Mouse (Mus musculus) brown adipose tissue, adult 24 weeks (tissue): Measurements from ENCODE around the gene Olfr211. TPM values are rescaled to one million over a fixed set of nuclear protein-coding genes. Genes with fewer than 3 reads are reported as not detected.
"Not testable (repeated sequence)": the region's sequence is repeated elsewhere in the genome, so short reads cannot be mapped to it uniquely, and the experiment has no call there.

Experiments
- H3K27ac ChIP-seq: fragments of 200-500 bp; replicated peaks from 2 replicates; pipeline ENCODE4 v1.5.1; 2012; ENCODE audit warnings: low read depth, mild to moderate bottlenecking, low read length
- H3K4me1 ChIP-seq: fragments of 200-500 bp; 2 replicates; pipeline ENCODE4 v1.6.1; 2012; ENCODE audit warnings: low read length, mixed read lengths; ENCODE audit not compliant: control insufficient read depth, insufficient read depth, insufficient read length
- H3K4me3 ChIP-seq: fragments of 200-500 bp; 2 replicates; pipeline ENCODE4 v1.5.1; 2012; ENCODE audit warnings: low read depth, mild to moderate bottlenecking, low read length, moderate library complexity; ENCODE audit not compliant: insufficient read depth
- polyA plus RNA-seq: library from polyadenylated mRNA; stranded (reverse); fragments of >200 nt; gene quantifications from 2 replicates; pipeline ENCODE4 v1.2.4, GENCODE M21; 2012; ENCODE audit not compliant: missing spikeins, insufficient read depth, insufficient read length

The Olfr211 gene
- polyA plus RNA-seq = not detected in 2 replicates

- Histone ChIP-seq H3K4me3 (no peak within 1 kb of the TSS), H3K27ac (no peak within 1 kb of the TSS), H3K4me1 (no peaks in the 10 kb centered on the region)
These were observed at the start of gene Olfr211 for GRCm38 (mm10) chr6:116488791-116489190. Gene Olfr211 (plus strand): TSS chr6:116489091.

- Histone ChIP-seq H3K4me3 (no peak overlapping the region), H3K27ac (no peak overlapping the region), H3K4me1 (no peaks in the 10 kb centered on the region)
These were observed 49.4 kb upstream of the Olfr211 start for GRCm38 (mm10) chr6:116439531-116439930.

GRCm38 (mm10) chr6:116440447-116440846 lies 48.4 kb upstream of the Olfr211 start:
- Histone ChIP-seq H3K4me3 (no peak overlapping the region), H3K27ac (no peak overlapping the region)

GRCm38 (mm10) chr6:116440849-116441248 lies 48.0 kb upstream of the Olfr211 start:
- Histone ChIP-seq H3K4me3 (no peak overlapping the region), H3K27ac (no peak overlapping the region), H3K4me1 (no peaks in the 10 kb centered on the region)

More at GRCm38 (mm10) chr6:116440447-116440846, 48.4 kb upstream of the Olfr211 start:
- no peaks in the 10 kb centered on the region for H3K4me1 ChIP-seq

- Histone ChIP-seq H3K4me1 (no peaks in the 10 kb centered on the region), H3K27ac (peak overlapping the region; percentile 49; the same call in 1 of the 2 replicates), H3K4me3 (no peak overlapping the region)
These were observed 33.1 kb upstream of the Olfr211 start for GRCm38 (mm10) chr6:116455781-116456180.

- 0 out of 2 replicates have a peak overlapping the region, but pooled peaks have one; percentile 49 for H3K27ac ChIP-seq
- H3K4me1 ChIP-seq = no peaks in the 10 kb centered on the region
- no peak overlapping the region for H3K4me3 ChIP-seq
These were observed 32.4 kb upstream of the Olfr211 start for GRCm38 (mm10) chr6:116456482-116456881.

GRCm38 (mm10) chr6:116458728-116459127 lies 30.2 kb upstream of the Olfr211 start:
- Histone ChIP-seq H3K27ac (no peak overlapping the region; the same call in 1 of the 2 replicates), H3K4me1 (no peaks in the 10 kb centered on the region), H3K4me3 (no peak overlapping the region)

- H3K4me1 ChIP-seq = no peaks in the 10 kb centered on the region
- no peak overlapping the region for H3K4me3 ChIP-seq
These were observed 29.7 kb upstream of the Olfr211 start for GRCm38 (mm10) chr6:116459232-116459631.

GRCm38 (mm10) chr6:116460544-116461283 lies 28.2 kb upstream of the Olfr211 start, which contains the start of gene Alox5:
Gene Alox5 (minus strand): TSS chr6:116461178.
- Histone ChIP-seq H3K4me1 (no peaks in the 10 kb centered on the region), H3K4me3 (peak within 1 kb of the TSS; percentile 46), H3K27ac (no peak within 1 kb of the TSS)

More at GRCm38 (mm10) chr6:116459232-116459631, 29.7 kb upstream of the Olfr211 start:
- no peak overlapping the region for H3K27ac ChIP-seq

- no peaks in the 10 kb centered on the region for H3K4me1 ChIP-seq
- H3K27ac ChIP-seq = no peak overlapping the region
These were observed 20.8 kb upstream of the Olfr211 start for GRCm38 (mm10) chr6:116468081-116468480.

GRCm38 (mm10) chr6:116485081-116485480 lies 3.8 kb upstream of the Olfr211 start:
- H3K27ac ChIP-seq = no peak overlapping the region
- H3K4me3 ChIP-seq = no peak overlapping the region
- H3K4me1 ChIP-seq = no peaks in the 10 kb centered on the region

More at GRCm38 (mm10) chr6:116468081-116468480, 20.8 kb upstream of the Olfr211 start:
- no peak overlapping the region for H3K4me3 ChIP-seq

GRCm38 (mm10) chr6:116486833-116487232 lies 2.1 kb upstream of the Olfr211 start:
- no peak overlapping the region for H3K27ac ChIP-seq
- no peaks in the 10 kb centered on the region for H3K4me1 ChIP-seq

GRCm38 (mm10) chr6:116493742-116494141 lies 4.9 kb downstream of the Olfr211 start:
- no peak overlapping the region for H3K4me3 ChIP-seq
- no peak overlapping the region for H3K27ac ChIP-seq
- H3K4me1 ChIP-seq = no peaks in the 10 kb centered on the region

More at GRCm38 (mm10) chr6:116486833-116487232, 2.1 kb upstream of the Olfr211 start:
- no peak overlapping the region for H3K4me3 ChIP-seq

GRCm38 (mm10) chr6:116495960-116496359 lies 7.1 kb downstream of the Olfr211 start:
- H3K4me3 ChIP-seq = no peak overlapping the region
- no peaks in the 10 kb centered on the region for H3K4me1 ChIP-seq
- H3K27ac ChIP-seq = no peak overlapping the region

GRCm38 (mm10) chr6:116506302-116507003 lies 17.6 kb downstream of the Olfr211 start, which contains the start of gene Olfr212:
Gene Olfr212 (plus strand): TSS chr6:116506516.
- H3K4me3 ChIP-seq, H3K27ac ChIP-seq, H3K4me1 ChIP-seq: not testable (repeated sequence)
